Mouse (Mus musculus) spleen, adult 12 weeks (tissue): ENCODE results near the gene H2-Ke6.
A peak's percentile ranks its signal among the peaks of the same experiment; 100 is the strongest.

ENCODE experiments used
- DNase-seq: peaks from one replicate; pipeline ENCODE4 v3.0.0; 2022; ENCODE audit warnings: low spot score

H2-Ke6 gene

DNA sequence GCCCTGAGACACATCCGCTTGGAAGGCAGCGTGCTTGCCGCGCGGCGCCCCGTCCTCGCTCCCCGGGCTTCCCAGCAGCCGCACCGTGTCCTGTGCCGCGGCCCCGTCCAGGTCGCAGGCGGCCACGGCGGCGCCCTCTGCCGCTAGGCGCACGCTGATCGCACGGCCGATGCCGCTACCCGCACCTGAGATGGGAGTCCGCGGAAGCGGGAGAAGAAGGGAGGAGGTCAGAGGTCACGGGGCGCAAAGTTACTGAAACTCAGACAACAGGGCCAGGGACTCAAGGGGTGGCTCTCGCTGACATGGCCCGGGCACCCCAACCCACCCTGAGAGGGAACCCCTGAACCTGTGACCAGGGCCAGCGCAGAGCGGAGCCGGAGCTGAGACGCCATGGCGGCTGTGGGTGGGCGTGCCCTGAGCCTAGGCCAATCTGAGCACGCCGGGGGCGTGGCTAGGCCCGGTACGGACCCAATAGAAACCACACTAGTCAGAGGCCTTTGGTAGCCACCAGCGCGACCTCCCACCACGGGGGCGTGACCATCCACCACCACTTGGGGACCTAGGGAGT, at the start of gene H2-Ke6:
Gene H2-Ke6 (minus strand): TSS at position 405 of the 568 bp plus-strand sequence.
- peak; percentile 88 for DNase-seq

DNA sequence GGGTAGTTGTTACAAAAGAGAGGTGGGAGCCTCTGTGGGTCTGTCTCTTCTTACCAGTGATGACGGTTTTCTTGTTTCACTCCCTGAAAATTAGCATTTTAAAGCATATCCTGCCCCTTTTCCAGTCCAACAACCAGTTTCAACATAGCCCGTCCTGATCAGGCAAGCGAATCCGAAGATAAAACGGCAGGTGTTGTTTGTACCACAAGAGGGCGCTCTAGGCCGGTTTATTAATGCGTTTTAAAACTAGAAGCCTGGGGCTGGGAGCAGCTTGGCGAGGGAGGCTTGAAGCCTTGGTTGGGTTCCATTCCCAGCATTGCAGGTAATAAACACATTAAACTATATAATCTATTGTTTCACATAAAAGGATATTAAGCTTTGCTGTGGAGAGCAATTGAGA, 49.7 kb upstream of the H2-Ke6 start:
- DNase-seq = peak; percentile 59

DNA sequence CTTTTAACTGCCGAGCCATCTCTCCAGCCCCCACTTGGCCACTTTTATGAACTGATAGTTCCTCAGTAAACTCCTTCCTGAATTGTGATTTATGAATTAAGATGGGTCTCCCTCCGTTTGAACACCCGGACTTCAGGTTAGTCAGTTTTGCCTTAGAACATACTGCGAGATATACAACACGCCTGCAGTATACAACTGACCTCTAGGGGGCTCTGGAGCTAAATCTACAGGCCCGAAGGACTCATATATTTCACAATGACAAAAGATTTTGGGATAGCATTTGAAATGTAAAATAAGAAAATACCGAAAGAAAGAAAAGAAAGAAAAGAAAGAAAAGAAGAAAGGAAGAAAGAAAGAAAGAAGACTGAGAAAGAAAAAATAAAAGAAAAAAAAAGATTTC, 47.4 kb upstream of the H2-Ke6 start:
- peak; percentile 53 for DNase-seq

DNA sequence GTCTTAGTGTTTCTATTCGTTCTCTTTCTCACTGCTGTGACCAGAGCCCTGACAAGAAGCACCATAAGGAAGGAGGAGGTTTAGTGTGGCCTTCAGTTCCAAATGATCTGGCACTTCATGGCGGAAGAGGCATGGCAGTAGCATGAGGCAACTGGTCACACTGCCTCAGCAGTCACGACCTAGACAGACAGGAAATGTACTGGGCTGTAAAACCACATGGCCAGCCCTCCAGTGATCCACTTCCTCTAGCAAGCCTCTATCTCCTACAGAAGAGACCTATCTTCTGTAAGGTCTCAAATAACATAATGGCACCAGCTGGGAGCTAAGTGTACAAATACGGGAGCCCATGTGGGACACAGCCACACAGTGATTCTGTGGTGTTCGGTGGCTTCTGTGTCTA, 44.2 kb upstream of the H2-Ke6 start:
- DNase-seq = no peak

DNA sequence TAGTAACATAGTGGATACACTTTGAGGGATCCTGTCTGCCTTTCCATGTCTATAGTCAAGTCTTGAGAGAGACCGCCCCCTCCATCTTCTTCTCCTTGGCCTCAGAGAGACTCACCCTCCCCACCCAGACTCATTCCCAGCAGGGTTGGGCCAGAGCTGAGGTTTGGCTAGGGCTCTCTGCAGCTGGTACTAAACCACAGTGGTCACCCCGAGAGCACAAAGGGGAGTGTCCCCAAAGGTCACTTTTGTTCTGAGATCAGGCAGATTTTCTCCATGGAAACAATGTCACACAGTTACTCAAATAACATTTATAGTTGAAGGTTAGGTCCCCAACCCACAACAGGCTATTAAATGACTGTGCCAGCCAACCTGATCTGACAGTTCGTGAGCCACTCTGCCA, 41.0 kb upstream of the H2-Ke6 start:
- no peak for DNase-seq

DNA sequence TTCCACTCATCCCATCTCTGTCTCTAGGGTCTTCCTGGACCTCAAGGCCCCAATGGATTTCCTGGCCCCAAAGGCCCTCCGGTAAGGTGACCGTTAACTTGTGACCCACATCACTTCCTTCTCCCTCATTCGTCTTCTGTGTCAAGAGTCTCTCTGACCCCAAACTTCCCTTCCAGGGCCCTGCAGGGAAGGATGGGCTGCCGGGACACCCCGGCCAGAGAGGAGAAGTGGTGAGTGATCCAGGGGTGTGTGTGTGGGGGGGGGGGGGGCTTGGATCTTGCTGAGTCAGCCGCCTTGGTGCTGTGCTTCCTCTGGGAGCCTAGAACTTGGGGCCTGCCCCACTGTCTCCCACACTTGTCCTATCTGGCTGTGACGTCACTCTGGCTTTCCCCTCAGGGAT, 29.4 kb upstream of the H2-Ke6 start:
- no peak for DNase-seq

DNA sequence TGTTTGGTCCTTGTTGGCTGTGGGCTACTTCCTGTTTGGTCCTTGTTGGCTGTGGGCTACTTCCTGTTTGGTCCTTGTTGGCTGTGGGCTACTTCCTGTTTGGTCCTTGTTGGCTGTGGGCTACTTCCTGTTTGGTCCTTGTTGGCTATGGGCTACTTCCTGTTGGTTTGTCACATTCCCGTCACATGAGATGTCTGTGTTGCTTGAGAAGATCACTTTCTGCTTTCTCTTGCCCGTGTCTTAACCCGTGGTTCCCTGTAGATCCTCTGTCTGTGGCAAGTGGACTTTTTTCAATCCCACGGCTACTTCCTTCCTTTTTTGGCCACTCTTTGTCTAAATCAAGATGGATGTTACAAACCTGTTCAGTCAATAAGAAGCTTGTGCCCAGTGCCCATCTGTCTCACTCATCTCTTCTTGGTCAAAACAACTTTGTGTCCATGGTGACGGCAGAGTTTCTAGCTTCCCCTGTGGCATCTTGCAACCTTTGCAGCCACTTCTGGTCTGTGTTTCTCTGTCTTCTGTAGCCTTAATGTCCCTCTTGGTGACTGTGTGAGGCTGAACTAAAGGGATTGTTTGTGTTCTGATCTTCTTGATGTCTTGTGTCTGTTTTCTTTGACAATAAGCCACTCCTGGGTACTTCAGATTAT, 19.7 kb upstream of the H2-Ke6 start:
- no peak for DNase-seq

DNA sequence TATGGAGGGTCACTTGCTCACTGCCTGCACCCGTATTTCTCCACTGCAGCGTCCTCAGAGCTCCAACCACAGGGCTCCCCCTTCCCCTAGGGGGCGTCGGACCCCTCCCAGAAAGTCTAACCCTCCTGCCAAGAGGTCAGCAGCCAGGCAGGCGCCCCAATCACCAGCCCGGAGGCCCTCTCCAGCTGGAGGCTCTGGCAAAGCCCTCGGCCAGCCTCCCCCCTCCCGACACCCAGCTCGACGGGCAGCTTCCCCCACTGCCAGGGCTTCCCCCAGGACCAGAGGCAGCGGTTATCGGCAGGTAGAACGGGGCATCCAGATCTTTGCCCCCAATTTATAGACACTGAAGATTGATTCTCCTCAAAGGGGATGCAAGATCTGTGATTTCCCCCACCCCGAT, 18.1 kb upstream of the H2-Ke6 start:
- no peak for DNase-seq

DNA sequence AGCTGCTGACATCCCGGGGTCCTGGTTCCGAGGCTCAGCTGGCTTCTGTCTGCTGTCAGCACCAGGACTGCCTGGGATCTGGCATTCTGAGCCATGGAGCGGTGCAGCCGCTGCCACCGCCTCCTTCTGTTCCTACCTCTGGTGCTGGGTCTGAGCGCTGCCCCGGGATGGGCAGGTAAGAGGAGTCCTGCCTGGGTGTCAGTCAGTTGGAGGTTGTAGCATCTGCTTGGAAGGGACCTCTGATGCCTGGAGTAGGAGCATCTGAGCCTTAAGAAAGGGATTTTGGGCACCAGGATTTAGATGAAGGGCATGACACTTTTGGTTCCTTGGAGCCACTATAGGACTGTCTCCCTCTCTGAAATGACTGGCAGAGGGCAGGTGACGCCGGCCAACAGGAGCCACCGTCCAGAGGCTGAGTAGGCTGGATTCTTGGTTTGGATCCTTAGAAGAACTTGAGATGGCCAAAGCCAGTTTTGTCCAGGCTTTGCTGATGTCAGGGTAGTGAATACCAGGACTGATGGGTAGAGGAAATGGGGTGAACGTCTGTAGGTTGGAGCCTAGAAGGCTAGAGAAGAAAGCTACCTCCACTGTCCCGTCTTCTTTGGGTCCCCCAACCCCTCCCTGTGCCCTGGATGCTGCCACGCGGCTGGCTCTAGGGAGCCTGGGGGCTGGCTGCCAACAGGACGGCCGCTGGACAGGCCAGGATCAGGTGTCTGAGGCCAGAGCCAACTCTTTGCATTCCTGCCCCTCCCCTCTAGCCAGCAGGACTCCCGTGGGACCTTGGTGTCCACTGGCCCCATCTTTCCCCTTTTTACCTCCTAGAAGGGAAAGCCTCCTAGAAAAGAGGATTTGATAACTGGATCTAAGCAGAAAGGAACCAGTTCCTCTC, 11.9 kb upstream of the H2-Ke6 start:
- DNase-seq = no peak

DNA sequence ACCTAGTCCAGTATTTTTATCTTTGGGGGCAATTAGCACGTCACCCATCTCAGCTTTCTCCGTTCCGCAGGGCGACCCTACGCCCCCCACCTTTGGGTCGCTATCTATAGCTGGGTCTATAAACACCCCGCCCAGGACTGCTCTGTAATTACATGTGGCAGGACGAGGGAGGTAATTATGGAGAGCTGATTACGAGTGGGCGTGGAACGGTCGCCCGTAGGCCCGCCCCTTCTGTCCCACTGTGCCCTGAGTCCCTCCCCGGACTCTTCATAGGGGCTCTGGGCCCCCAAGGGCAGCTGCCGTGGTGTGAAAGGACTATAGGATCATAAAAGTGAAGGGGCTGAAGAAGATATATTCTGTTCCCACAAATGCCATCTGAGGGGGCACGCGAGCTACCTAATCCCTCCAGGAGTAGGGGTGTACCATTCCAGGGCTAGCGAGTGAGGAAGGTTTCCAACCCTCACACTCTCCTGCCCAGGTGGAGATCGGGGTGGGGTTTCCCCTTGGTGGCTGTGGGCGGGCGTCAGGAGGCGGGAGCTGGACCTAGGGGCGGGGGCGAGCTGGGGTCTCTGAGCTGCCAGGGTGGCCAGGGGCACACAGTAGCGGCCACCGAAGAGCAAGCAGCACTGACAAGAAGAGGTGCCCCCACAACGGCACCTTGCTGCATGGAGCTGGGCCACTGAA, 11.2 kb upstream of the H2-Ke6 start, which contains the start of gene Col11a2:
Gene Col11a2 (plus strand): TSS at position 560 of the 684 bp plus-strand sequence.
- DNase-seq = no peak

DNA sequence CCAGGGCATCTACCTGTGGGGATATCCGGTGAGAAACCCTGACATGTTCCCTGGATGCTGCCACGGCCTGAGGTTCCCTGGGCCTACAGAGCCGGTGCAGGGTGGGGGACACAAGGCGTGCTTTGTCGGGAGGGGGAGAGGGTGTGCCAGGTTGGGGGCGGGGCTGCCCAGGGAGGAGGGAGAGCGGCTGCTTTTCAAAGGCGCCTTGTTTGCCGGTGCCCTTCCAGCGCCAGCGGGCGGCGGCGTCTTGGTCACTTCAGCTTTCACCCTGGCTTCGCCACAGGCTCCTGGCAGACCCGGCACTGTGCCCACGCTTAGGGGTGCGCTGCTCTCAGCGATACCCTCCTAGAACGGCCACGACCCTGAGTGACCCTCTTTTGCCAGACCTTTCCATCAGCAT, 10.6 kb upstream of the H2-Ke6 start:
- no peak for DNase-seq

DNA sequence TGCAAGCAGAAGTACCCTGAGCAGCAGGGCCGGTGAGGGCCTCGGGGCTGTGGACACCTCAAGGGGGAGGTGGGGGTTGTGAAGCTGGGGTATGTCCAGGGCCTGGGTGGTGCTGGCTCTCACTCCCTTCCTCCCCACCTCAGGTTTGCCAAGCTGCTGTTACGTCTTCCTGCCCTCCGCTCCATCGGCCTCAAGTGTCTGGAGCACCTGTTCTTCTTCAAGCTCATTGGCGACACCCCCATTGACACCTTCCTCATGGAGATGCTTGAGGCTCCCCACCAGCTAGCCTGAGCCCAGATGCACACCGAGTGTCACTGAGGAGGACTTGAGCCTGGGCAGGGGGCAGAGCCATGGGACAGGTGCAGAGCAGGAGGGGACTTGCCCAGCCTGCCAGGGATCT, 9.4 kb upstream of the H2-Ke6 start:
- no peak for DNase-seq

DNA sequence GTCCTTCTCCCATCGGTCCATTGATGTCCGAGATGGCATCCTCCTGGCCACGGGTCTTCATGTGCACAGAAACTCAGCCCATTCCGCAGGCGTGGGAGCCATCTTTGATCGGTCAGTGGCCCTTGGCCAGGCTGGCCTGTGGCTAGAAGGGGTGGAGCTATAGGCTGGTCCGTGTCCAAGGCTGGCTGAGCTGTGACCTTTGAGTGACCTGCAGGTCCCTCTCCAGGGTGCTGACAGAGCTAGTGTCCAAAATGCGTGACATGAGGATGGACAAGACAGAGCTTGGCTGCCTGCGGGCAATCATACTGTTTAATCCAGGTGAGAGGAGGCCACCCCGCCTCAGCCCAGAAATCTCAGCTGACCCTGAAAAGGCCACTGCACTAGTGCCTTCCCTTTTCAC, 8.8 kb upstream of the H2-Ke6 start:
- no peak for DNase-seq

DNA sequence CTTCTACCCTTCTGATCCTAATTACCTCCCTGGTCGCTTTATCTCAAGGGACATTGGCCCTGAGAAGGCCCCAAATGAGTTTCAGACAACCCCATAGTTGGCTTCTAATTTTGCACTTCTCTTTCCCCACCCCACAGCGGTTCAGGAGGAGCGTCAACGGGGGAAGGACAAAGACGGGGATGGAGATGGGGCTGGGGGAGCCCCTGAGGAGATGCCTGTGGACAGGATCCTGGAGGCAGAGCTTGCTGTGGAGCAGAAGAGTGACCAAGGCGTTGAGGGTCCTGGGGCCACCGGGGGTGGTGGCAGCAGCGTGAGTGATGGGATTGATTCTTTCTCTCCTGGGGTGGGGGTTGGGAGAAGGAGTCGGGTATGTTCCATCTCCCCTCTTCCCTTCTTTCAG, 7.7 kb upstream of the H2-Ke6 start:
- no peak for DNase-seq

DNA sequence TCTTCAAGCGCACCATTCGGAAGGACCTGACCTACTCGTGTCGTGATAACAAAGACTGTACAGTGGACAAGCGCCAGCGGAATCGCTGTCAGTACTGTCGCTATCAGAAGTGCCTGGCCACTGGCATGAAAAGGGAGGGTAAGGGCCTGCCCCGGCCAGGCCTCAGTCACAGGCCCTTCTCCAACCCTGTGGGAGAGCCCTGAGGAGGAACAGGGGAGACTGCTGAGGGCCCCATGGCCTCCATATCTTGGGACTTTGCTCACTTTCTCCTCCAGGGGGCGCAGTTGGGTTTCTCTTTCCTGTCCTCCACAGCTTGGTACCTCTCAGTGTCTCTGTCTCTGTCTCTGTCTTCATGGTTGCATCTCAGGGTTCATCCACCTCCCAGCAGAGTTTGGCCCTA, 6.2 kb upstream of the H2-Ke6 start:
- peak; percentile 66 for DNase-seq

DNA sequence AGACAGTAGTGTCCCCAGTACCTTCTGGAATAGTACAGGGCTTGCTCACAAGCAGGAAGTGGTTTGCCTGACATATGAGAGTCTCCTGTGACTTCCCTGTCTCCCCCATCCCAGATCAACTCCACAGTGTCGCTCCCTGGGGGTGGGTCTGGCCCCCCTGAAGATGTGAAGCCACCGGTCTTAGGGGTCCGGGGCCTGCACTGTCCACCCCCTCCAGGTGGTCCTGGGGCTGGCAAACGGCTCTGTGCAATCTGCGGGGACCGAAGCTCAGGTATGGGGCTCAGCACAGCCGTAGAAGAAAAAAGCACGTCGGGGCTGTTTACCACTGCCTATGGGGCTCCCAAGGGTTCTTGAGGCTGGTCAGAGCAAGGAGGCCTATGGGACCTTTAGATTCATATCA, 5.6 kb upstream of the H2-Ke6 start:
- DNase-seq = no peak

DNA sequence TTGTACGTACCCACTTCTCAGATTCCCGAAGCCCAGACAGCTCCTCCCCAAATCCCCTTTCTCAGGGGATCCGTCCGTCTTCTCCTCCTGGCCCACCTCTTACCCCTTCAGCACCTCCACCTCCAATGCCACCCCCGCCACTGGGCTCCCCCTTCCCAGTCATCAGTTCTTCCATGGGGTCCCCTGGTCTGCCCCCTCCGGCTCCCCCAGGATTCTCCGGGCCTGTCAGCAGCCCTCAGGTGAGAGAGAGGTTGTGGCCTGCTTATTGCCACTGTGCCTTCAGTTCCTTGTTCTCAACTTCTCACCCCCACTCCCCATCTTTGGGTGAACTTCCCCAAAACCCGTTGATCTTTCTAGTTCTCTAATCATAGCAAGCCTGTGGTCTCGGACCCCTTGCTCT, 4.9 kb upstream of the H2-Ke6 start:
- no peak for DNase-seq

DNA sequence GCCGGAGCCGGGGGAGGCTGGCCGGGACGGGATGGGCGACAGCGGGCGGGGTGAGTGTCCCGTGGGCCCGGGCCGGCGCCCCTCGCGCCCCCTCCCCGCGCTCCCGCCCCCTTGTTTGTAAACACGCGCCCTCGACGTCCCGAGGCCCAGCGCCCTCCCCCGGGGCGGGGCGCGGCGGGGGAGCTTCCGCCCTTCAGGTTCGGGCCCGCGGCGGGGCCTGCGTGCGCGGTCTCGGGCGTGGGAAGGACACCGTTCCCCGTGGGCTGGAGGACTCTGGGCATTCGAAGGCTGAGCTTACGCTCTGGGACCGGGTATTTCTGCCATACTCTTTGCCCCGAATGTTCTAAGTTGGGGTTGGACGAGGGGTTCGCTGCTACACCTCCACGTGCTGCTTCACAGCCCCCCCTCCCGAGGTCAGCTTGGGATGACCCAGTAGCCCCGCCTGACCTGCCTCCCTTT, 4.3 kb upstream of the H2-Ke6 start:
- peak; percentile 66 for DNase-seq

DNA sequence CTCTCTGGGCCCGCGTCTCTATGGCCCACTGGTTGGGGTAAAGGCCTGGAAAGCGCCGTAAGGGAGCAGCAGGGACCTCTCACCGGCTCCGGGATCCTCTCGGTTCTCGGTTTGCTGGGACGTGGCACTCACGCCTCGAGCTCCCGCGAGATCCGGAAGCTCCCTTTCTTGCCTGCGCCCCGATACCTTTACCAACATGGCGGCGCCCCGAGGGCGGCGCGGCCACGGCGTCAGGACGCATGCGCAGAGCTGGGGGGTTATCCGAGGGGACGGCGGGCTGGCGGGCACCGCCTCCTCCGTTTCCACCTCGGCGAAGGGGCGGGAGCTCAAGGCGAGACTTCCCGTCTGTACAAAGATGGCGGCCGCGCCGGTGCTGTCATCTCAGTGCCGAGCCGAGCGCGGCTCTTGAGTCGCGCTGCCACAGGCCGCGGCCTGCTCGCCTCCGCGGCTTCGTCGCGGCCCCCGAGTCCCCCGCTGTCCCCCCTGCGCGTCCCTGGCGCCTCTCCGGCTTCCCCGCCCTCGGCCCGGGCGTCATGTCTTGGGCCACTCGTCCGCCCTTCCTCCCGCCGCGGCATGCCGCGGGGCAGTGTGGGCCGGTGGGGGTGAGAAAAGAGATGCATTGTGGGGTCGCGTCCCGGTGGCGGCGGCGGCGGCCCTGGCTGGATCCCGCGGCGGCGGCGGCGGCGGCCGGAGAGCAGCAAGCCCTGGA, 3.8 kb upstream of the H2-Ke6 start, which contains the start of the genes Slc39a7 and Rxrb:
Gene Slc39a7 (minus strand): TSS at position 218 of the 709 bp plus-strand sequence.
Gene Rxrb (plus strand): TSS at position 348 of the 709 bp plus-strand sequence.
- DNase-seq = peak; percentile 98

DNA sequence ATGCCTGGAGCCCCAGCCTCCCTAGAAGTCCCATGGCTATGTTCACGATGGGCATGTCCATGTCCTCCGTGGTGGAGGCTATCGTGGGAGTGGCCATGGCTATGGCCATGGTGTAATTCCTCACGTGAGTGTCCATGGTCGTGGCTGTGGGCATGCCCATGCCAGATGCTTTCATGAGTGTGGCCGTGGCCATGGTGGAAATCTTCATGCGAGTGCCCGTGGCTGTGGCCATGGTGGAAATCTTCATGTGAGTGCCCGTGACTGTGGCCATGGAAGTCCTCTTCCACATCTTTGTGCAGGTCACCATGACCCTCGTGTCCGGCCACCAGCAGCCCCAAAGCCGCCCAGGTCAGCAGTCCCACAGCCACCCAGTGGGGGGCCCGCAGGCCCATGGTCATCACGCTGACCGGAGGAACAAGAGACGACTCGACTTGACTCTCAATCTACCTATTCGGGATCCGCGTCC, 3.0 kb upstream of the H2-Ke6 start:
- no peak for DNase-seq

DNA sequence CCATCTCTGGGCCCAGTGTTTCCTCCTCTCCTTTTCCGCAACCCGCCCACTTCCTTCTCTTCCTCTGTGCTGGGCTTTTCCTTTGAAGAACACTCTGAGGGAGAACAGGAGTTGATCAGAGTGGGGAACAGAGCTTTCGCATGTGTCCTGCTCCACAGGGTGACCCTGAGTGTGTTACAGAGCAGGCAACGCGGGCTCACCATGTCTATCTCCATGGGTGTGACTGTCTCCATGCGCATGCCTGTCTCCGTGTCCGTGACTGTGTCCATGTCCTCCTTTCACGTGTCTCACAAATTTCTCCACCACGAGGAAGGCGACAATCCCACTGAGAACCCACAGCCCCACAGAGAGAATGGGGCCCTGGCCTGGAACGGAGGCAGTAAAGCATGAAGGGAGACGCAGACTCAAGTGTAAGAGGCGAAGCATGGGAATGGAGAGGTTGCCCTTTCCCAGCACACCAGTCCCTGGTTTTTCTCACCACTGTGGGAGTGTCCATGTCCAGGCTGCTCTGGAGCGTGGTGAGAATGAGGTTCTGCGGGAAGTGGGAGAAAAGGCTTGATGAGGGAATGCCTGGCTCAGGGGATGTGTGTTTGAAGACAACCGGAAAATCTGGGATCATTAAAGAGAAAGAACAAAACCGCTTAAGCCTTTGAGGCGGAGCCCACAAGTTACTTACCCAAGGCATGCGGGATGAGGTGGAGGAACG, 2.2 kb upstream of the H2-Ke6 start:
- DNase-seq = no peak
